Mouse (Mus musculus) retina, postnatal 1 day (tissue): ENCODE measurements around the gene H2-DMa.

Source experiments
- DNase-seq: peaks from one replicate; pipeline ENCODE4 v3.0.0-alpha.2; 2012

H2-DMa gene

DNA sequence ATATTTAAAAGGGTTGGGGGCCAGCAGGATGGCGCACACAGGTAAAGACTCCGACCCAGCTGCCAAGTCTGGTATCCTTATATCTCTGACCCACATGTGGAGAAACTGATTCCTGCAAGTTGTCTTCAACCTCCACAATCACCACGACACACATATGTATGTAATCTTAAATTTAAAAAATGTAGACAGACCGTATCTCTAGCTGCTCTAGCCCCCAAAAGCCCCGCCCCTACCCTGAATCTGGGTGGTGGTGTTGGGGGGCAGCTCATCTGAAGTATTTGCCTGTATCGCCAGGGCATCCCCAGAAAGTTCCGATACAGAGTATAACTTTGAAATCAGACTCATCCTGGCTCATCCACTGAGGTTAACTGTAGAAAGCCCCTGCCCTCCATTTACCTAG, 12.8 kb upstream of the H2-DMa start:
- no peak for DNase-seq

- no peak for DNase-seq
Measured at GRCm38 (mm10) chr17:34107109-34107867, 12.1 kb upstream of the H2-DMa start.

DNA sequence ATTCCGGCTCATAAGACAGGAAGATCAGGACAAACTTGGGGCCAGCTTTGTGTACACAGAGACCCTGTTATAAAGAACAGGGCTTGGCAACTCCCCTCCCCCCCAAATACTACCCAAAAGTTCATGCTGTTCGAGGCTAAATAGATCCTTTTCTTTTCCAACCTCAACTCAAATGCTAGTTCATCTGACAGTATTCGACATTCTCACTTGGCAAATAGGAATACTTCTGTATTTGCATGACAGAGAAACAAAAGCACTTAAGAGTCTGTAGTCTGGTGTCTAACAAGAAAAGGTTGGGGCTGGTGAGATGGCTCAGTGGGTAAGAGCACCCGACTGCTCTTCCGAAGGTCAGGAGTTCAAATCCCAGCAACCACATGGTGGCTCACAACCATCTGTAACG, 10.9 kb upstream of the H2-DMa start:
- DNase-seq: no peak

DNA sequence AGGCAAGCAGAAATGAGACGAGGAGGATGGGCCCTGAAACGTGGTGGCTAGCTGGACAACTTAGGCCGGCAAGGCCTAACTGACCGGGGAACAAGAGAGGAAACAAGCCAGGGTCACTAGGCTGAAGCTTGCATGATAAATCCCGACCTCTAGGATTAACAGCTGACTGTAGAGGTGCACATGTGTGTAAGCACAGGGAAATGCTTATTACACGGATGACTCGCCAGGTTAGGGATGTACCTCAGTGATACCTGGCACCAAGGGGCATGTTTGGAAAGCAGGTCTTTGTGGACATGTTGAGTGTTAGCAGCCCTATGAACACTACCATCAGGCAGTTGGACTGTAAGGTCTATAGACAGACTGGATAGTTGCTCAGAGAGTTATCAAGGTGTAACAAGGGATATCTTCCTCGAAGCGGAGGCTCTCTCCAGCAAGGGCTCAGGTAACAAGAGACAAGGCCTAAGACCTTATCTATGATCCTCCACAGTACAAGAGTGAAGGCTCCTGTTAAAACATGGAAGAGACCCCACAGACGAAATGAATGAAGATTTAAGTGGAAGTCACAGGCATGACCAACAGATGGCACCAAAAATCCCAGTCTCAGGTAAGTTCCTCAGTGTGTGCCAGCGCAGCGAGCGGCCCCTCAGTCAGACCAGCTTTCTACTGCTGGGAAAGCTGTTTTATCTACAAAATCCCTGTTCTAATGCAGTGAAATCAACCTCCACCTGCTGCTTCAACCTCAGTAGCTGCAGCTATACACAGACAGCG, 10.1 kb upstream of the H2-DMa start:
- DNase-seq: no peak

GRCm38 (mm10) chr17:34109806-34110195, 9.5 kb upstream of the H2-DMa start:
- peak; percentile 45 for DNase-seq

GRCm38 (mm10) chr17:34110309-34110708, 9.0 kb upstream of the H2-DMa start:
- DNase-seq: no peak

- DNase-seq: no peak
Measured at GRCm38 (mm10) chr17:34114114-34114513, 5.2 kb upstream of the H2-DMa start.

DNA sequence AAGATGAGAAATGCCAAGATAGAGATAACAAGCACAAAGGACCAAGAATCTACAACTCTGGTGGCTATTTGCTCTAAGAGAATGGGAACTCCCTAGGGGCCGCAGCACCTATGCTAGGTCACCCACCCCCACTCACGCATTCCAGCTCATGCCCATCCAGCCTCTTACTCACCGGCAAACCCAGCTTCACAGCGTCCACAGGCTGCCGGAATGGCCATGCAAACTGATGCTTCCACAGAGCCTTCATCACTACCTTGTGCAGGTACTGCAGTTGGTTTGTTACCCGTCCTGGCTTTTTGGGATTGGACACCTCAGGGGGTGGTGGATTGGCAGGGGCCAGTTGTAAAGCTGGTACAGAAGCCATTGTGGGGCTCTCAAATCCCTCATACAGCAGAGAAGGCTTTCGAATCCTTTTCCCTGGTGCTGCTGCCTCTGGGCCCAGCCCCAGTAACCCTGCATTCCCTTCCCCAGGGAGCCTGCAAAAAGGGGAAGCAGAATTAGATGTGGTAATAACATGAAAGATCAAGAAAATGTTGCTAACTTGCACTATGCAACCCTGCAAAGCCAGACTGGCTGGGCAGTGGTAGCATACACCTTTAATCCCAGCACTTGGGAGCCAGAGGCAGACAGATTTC, 2.5 kb upstream of the H2-DMa start:
- no peak for DNase-seq

- DNase-seq: no peak
Measured at GRCm38 (mm10) chr17:34117421-34118112, 1.8 kb upstream of the H2-DMa start.

- DNase-seq: peak; percentile 70
Measured at GRCm38 (mm10) chr17:34118113-34118872, 1.0 kb upstream of the H2-DMa start.

- DNase-seq: no peak
Measured at GRCm38 (mm10) chr17:34118873-34119248, 480 bp upstream of the H2-DMa start.

GRCm38 (mm10) chr17:34120180-34120723, 911 bp downstream of the H2-DMa start:
- peak; percentile 90 for DNase-seq

GRCm38 (mm10) chr17:34120814-34121171, 1.5 kb downstream of the H2-DMa start:
- peak; percentile 82 for DNase-seq

DNA sequence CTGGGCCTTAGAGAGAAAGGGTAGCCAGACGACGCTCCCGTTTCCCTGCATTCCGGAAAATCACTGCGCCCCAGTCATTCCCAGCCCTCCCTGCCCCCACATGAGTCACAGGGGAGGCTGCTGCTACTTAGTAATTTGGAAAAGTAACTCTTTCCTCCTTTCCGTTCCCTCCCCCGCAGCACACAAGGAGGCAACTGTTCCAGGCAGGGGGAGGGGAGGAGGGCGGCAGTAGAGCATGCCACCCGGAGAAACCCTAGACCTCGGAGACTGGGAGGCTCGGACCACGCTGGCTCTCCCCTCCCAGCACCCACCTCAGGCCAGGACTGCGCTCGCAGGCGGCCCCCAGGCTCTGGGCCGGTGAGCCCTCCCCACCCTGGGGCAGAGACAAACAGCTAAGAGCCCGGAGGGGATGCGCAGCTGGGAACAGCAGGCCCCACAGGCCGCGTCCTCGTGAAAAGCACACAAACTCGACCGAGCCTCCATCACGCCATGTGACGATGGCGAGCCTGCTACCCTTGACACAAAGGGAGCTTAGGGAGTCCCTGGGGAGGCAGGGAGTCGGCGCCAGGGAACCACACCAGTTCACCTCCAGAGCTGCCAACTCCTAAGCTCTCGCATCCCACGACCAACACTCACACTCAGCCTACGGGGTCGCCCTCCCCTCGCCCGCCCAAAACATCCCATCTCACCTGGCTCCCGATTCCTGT, 2.0 kb downstream of the H2-DMa start:
- peak; percentile 87 for DNase-seq

DNA sequence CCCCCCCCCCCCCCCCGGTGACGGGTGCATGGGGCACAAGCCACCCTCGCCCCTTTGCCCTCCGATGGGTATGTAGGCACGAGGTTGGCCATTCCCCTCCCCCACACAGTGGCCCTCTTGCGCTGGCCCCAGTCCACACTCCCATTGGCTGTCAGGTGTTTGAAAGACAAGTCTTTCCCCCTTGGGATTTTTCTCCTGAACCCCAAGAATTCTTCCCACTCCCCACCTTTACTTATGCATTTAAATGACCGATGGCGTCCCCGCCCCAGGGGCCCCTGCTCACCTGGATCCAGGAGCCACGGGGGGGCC, 2.5 kb downstream of the H2-DMa start:
- DNase-seq: peak; percentile 82

DNA sequence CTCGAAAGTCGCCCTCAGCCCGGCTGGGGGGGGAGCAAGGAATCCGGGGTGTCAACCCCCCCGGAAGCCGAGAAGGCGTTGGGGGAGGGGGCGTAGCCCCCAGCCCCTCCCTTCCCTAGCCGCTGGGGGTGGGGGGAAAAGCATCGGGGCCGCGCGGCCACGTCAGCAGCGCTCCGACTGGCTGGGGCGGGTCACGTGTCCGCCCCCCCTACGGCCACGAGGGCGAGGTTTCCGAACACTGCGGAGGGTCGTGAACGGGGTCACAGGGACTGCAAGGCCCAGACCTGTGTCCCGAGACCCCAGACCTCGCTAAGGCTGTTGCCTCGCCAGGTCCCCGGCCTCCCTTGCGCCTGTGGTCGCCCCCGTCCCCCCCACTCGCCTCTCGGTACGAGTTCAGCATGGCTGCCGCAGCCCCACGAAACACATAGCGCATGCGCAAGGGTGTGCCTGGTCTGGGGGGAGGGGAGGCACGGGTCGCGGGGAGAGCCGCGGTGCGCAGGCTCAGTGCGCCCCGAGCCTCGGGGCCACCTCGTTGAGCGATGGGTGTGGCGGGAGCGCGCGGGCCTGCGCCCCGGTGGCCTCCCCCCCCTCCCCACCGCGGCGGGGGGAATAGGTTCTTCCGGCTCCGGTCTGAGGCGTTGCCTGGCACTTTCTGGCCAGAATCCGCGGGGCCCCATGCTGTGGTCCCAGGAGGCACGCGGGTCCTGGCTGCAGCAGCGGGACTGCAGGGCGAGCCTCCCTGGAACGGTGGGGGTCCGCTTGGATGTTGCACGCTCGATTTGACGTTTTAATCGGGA, 3.0 kb downstream of the H2-DMa start, which contains the start of gene Brd2:
TSS of gene Brd2 (minus strand) at position 447 of the 797 bp plus-strand sequence.
- DNase-seq: peak; percentile 97

DNA sequence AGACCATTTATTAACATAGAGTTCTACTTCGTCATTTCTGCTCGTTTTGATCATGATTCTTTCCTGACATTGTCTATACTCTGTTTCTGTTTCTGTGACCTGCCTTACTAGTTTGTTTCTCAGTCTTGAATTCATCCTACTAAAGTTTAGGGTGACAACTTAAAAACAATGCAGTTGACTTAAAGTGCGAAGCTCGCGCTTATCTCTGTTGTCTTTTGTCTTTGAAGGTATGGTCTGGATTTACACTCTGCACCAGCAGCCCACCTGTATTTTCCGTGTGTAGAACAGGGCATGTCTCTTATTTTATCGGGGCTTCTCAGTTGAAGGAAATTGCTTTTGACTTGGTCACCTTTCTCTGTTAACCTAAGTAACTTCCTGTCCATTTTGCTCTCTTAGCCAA, 3.8 kb downstream of the H2-DMa start:
- DNase-seq: no peak

DNA sequence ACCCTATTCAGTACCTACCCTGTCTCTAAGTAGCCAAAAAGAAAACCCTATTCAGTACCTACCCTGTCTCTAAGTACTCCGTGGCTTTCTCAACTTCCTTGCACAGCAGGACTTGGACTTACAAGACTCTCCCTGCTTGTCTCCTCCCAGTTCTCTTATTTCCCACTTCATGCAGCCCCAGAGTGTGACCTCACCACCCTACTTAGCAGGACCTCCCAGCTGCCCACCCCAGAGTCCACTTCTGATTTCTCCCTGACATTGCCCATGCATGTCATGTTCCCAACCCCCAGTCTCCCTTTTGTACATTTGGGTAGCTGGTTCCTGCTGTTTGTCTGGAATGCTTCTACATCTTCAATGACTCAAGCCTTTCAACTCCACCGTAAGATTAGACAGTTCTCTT, 4.2 kb downstream of the H2-DMa start:
- peak; percentile 26 for DNase-seq

GRCm38 (mm10) chr17:34124649-34125048, 5.3 kb downstream of the H2-DMa start:
- no peak for DNase-seq

GRCm38 (mm10) chr17:34126826-34127420, 7.6 kb downstream of the H2-DMa start:
- DNase-seq: no peak
